Mouse (Mus musculus) adrenal gland, adult 18-20 months (tissue): ENCODE measurements around the gene Zfp28. TPM values are rescaled to one million over a fixed set of nuclear protein-coding genes. Genes with fewer than 3 reads are reported as not detected.
"Not testable (repeated sequence)": the region's sequence is repeated elsewhere in the genome, so short reads cannot be mapped to it uniquely, and the experiment has no call there.

ENCODE experiments used
- DNase-seq, 2 experiments: peaks; one replicate each; pipeline ENCODE4 v3.0.0; 2021 to 2022; ENCODE audit warnings: low spot score in 2 of 2
- long read RNA-seq, 2 experiments: library from polyadenylated mRNA; stranded (forward); transcript quantifications; one replicate each; pipeline ENCODE4 v2.0.0; 2021
- total RNA-seq, 2 experiments: library from RNA; stranded (reverse); gene quantifications; 1 replicate in 1 of 2; 2 replicates in 1 of 2; pipeline ENCODE4 v1.2.3; 2021

Zfp28 gene
- total RNA-seq = 1 to 10 TPM; 2.1 to 3.3 TPM
- long read RNA-seq, experiment 1, full-length matches to known transcripts = 1 of 3 reads
- long read RNA-seq, experiment 1, partial matches to known transcripts = 1 of 3 reads
- long read RNA-seq, experiment 1, other reads (novel, unspliced or antisense) = 1 of 3 reads
- long read RNA-seq, experiment 2, full-length matches to known transcripts = 4 of 5 reads
- long read RNA-seq, experiment 2, partial matches to known transcripts = 0 of 5 reads
- long read RNA-seq, experiment 2, other reads (novel, unspliced or antisense) = 1 of 5 reads

DNA sequence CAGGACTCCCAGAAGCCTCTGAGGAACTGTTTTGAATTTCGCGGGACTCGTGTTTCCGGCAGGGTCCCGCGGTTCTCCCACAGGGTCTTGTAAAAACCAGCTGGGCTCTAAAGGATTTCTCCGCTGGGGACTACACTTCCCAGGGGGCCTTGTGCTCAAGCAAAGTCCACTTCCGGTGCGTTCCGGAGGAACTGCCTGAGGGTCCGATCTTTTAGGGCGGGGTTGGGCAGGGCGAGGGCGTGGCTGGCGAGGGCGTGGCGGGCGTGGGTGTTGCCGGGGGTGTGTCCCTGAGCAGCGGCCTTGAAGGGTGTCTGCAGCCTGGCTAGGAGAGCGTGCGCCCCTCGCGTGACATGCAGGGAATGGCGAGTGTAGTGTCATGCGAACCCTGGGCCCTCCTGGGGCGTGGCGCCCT lies at the start of gene Zfp28:
Gene Zfp28, plus strand, starts transcription at position 252 of the 412 bp plus-strand sequence.
- peak; percentile 92 to 95 for DNase-seq

DNA sequence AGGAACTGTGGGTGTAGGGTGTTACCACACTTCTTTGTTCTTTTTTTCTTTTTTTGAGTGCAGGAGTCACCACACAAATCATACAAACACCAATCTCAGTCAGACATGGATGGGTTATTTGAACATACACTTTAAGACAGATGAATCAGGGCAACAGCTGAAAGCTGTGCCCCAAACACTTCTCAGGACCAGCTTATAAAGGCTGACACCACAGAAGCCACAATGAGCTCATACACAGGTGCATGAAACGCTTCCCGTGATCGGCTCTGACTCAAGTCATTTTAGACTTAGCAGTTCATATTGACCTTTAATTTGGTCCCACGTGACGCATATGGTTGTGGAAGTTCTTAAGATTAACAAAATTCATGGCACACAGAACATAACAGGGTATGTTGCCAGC lies 43.2 kb upstream of the Zfp28 start:
- no peak for DNase-seq

DNA sequence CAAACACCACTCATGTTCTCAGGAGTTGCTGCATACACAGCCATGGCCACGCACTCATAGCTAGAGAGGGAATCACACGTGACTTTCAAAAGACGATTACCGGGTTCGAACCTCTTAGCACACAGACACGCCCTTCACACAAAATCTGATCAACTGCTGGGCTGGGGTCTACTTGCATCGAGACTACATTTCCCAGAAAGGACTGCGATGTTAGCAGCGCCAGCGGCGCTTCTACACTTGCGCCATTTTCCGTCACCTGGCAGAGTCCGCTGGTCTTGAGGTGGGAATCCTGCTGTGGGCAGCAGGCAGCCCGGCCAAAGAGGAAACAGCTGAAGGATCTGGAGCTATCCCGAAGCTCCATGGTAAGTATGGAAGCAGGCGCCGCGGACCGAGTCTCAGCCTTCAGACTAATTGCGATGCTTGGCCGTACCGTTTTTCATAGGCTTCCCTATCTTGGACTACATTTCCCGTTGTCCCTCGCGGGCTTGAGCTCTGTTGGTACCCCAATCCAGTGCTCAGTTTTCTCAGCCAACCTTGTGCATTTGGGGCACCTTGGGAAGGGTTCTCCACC lies 39.5 kb upstream of the Zfp28 start, which contains the start of gene Gm3854:
Gene Gm3854, plus strand, starts transcription at position 259 of the 571 bp plus-strand sequence.
- peak; percentile 33 to 38 for DNase-seq

DNA sequence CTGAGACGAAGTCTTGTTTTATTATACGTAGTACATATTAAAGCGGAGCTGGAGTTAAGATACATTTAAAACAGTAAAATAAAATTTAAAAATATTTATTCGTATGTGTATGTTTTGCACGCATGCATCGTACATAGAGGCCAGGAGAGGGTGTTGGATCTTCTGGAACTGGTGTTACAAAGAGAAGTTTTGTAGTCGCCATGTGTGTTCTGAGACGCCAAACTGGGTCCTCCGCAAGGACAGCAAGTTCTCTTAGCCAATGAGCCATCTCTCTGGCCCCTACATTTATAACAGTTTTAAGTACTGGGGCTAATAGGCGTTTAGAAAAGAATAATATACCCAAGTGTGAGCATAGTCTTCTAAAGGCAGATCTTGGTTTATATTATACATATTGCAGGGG lies 39.0 kb upstream of the Zfp28 start:
- no peak for DNase-seq

DNA sequence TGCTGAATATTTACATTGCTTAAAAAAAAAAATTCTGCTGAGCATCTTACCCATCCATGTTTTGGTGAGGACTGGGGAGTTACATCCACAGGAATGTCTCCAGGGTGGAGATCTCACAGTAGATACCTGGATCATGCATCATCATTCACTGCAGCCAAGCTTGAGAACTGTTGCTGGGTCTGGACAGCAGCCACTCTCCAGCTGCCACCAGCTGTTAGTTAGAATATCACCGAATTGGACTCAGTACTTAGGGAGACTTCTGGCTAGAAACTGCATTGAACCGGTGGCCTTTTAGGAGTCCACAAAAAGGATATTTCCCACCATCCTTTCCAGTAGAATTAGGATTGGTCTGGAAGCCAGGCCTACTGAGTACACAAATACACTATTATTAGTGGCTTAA lies 25.0 kb upstream of the Zfp28 start:
- DNase-seq = no peak

DNA sequence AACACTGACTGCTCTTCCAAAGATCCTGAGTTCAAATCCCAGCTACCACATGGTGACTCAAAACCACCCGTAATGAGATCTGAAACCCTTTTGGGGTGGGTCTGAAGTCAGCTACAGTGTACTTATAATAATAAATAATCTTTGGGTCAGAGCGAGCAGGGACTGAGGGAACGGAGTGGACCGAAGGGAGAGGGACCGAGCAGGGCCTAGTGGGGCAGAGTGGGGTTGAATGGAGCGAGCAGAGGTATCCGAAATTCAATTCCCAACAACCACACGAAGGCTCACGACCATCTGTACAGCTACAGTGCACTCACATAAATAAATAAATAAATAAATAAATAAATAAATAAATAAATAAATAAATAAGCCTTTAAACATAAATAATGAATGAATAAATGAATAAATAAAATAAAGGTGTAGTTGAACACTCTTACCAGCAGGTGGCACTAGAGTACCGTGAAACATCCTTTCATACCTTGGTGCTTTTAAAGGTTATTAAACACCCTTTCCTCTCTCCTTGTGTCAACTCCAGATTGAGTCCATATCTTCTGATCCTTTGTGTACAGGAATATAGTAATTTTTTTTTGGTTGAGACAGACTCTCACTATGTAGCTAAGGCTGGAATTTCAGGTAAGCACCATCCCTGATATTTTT lies 24.0 kb upstream of the Zfp28 start:
- peak in 1 of 2 experiments; percentile 15 for DNase-seq

DNA sequence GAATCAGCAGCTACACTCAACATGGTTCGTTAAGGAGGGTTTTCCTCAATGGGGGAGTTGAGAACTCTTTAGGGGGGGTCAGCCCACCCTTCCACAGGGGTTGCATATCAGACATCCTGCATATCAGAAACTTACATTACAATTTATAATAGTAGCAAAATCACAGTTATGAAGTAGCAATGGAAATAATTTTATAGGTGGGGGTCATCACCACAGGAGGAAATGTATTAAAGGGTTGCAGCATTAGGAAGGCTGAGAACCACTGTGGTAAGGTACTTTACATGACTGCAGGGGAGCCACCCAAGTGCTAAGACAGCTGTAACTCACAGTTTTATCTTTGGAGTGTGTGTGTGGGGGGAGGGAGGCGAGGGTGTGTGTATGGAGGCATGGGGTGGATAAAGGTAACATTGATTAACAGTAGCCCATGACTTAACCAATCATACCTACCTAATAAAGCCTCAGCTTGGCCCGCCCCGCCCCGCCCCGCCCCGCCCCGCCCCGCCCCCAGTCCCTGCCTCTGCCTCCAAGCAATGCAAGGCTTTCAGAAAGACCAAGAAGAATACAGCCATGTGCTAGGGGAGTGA lies 22.5 kb upstream of the Zfp28 start:
- no peak for DNase-seq

DNA sequence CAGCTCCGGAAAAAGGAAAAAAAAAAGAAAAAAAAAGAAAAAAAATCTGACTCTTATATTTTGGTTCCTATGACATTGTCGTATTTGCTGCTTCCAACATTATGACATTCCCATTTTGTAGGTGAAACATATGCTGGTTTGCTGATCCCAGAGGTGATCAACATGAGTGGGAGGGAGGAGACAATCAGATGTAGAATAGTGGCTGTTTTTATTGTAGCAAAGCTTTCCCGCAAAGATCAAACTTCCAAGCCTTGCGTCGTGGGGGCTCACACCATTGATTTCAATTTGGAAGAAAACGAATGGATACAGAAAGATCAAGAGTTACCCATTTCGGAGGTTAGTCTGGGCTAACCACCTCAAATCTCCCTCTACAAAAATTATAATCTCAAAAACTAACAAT lies 21.3 kb upstream of the Zfp28 start:
- DNase-seq = no peak

DNA sequence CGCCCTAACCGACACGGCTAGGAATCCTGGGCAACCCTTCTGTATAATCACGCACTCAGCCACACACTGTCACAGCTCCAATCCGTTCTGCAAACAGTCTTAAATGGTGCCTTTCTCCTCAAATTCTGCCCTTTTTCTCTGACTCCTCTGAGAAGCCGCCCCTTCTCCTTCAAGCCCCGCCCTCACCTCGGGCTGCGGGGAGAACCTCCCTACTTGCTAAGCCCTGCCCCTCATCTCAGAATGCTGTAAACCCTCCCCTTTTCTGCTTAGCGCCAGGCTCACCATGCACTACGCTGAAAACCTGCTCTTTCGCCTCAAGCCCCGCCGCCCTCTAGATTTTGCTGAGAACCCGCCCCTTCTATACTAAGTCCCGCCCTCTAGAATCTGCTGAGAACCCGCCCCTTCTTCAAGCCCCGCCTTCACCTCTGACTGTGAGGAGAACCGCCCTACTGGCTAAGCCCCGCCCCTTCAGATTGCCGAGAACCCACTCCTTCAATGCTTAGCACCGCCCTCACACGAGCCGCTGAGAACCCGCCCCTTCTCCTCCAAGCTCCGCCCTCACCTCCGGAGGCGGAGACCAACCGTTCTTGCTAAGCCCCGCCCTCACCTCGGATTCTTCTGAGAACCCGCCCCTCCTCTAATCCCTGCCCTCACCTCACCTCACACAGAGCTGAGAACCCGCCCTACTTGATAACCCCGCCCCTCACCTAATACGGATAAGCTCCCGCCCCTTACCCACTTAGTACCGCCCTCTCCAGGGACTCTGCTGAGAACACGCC lies 20.6 kb upstream of the Zfp28 start:
- peak; percentile 94 to 97 for DNase-seq

DNA sequence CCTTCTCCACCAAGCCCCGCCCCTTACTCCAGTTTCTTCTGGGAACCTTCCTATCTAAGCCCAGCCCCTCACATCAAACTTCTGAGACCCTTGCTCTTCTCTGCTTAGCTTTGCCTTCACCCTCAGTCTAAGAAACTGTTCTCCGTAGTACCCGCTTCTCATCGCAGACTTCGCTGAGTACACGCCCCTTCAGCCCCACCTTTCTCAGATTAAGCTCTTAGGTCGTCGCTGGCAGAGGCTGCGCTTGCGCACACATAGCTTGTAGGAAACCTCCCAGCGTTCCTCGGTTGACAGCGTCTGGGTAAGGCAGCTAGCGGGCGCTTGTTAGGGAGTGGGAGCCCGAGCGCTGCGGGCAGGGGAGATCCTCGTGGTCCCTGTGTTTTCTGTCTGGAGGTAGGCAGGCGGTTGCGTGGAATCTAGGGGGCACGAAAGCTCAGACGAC lies 20.0 kb upstream of the Zfp28 start, which contains the start of gene Zfp78:
Gene Zfp78, plus strand, starts transcription at position 234 of the 442 bp plus-strand sequence.
- peak in 1 of 2 experiments; percentile 88 for DNase-seq

DNA sequence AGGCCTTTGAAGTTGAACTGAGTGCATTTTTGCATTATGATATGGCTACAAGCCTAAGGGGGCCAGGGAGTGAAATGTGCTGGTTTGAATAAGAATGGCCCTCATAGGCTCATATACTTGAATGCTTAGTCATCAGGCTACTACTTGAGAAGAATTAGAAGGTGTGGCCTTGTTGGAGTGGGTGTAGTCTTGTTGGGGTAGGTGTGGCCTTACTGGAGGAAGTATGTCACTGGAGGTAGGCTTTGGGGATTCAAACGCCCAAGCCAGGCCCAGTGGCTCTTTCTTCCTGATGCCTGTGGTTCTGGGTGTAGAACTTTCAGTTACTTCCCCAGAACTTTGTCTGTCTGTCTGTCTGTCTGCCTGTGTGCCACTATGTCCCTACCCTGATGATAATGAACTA lies 18.3 kb upstream of the Zfp28 start:
- DNase-seq = no peak

DNA sequence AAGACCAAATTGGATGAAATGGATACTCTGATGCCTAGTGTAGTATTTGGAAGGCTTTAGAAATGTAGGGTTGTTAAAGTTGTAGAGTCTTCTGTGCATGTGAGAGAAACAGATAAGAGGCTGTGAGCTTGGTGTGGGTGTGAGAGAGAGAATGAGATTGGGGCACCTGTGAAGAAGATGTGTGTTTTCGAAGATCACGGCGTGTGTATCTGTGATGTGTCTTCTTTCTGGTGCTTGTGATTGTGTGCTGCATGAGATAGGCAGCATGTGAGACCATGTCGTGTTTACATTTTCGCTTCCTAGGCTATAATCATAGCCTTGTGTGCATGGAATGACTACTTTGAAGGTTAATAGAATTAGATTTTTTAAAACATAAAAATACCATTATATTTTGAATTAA lies 15.9 kb upstream of the Zfp28 start:
- no peak for DNase-seq

DNA sequence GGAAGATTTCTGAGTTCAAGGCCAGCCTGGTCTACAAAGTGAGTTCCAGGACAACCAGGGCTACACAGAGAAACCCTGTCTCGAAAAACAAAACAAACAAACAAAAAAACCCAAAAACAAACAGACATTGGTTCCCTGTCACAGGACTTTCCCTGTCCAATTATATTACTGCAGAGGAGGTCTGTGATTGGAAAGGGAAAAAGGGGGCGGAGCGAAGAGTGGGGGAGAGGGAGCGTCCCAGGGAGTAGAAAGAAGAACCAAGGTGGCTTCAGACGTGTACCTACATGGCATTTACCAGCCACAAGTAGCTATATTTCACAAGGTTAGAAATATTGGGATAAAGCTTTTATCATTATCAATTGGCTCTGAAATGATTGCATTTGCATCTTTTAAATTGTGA lies 14.9 kb upstream of the Zfp28 start:
- DNase-seq = not testable (repeated sequence)

DNA sequence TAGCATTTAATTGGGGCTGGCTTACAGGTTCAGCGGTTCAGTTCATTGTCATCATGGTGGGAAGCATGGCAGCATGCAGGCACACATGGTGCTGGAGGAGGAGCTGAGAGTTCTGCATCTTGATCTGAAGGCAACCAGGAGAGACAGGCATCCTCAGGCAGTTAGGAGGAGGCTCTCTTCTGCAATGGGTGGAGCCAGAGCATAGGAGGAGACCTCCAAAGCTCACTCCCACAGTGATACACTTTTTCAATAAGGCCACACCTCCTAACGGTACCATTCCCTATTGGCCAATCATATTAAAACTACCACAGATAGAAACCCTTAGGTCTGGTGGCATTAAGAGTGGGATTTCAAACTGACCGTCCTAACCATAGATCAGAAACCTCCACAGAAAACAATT lies 13.6 kb upstream of the Zfp28 start:
- DNase-seq = no peak

DNA sequence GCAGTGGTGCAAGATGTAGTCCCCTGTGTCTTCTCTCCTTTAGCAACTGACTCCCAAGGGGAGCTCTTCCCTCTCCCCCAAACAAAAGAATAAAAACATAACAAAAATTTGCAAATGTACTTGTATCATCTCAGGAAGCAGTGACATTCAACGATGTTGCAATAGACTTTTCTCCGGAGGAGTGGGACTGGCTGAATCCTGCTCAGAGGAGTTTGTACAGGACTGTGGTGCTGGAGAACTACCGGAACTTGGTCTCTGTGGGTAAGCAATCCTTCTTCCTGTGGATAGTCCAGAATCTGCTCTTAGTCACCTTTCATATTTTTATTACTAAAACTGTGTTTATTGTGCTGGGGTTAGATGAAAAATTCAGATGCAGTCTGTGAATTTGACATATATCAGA lies 10.1 kb upstream of the Zfp28 start:
- no peak for DNase-seq

DNA sequence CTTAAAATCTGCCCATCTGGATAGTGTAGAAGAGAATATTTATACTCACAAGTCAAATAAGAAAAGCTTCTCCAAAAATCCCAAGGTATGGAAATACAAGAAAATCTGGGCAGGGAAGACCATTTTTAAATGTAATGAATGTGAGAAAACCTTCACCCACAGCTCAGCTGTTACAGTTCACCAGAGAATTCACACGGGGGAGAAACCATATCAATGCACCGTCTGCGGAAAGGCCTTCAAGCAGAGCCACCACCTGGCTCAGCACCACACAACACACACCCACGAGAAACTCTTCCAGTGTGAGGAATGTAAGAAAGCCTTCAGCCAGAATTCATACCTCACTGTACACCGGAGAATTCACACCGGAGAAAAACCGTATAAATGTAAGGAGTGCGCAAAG lies 4.7 kb upstream of the Zfp28 start:
- DNase-seq = no peak

DNA sequence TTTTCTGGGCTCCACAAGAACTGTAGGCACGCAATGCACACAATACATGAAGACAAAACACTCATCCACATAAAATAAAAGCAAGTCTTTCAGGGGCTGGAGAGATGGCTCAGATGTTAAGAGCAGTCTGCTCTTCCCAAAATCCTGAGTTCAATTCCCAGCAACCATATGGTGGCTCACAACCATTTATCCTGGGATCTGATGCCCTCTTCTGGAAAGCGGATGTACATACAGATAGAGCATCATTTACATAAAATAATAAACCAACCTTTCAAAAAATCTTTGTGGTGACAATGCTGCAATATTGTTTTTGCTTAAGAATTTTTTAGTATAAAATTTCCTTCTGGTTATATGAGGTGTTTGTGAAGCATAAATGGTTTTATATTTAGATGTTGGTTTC lies 1.7 kb upstream of the Zfp28 start:
- no peak for DNase-seq

DNA sequence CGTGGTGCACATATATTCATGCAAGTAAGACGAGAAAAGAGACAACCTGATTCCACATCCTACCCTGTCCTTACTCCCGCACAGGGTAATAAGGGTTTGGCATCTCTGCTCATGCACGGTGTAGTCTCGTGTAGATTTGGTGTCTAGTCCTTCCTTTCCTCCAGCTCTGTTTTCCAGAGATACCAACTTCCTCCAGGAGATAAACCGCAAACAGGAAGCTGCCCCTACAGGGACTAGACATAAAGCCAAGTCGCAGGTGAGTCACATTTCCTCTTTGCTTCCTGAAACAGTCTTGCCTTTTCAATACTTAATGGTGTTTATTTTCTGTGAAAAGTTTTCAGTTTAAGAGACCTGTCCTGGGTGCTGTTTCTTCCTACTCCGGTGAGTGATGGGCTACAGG lies 916 bp downstream of the Zfp28 start:
- DNase-seq = no peak

DNA sequence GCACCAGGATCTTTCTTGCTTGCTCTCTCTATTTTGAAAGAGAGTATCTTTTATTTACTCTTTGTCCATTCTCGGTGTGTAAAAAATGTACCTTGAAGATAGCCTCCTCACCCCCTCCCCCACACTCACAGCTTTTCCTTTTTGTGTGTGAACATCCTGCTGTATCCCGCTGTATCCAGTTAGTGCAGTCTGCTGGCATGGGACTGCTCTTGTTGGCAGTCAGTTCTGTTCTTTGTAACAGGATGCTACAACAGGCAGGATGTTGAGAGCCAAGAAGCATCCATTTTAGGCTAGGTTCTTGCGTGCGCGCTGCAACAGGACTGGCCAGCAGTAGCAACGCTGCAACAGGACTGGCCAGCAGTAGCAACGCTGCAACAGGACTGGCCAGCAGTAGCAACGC lies 3.9 kb downstream of the Zfp28 start:
- no peak for DNase-seq

DNA sequence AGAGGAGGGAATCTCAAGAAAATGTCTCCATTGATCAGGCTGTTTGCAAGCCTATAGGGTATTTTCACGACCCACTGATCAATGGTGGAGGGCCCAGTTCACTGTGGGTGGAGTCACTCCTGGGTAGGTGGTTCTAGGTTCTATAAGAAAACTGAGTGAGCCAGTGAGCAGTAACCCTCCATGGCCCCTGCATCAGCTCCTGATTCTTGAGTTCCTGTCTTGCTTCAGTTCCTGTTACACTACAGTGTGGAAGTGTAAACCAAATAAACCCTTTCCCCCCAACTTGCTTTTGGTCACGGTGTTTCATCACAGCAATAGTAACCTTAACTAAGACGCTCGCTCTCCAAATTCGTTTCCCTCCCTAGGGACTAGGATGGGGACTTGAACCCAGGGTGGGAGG lies 5.9 kb downstream of the Zfp28 start:
- no peak for DNase-seq

DNA sequence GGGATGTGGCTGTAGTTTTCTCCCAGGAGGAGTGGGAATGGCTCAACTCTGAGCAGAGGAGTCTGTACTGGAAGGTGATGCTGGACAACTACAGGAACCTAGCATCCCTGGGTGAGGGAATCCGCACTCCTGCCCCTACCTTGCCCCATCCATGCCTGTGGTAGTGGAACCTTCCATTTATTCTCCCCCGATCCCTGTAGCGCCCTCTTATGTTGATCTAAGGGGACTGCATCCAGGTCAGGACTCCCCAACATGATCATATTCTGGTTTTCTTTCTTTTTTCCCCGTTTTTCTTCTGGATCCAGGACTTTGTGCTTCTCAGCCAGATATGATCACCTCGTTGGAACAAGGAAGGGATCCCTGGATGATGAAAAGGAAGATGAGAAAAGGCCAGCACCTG lies 6.4 kb downstream of the Zfp28 start:
- no peak for DNase-seq
